ENCODE assay signal across 8 mouse cellular contexts in the genomic region with DNA sequence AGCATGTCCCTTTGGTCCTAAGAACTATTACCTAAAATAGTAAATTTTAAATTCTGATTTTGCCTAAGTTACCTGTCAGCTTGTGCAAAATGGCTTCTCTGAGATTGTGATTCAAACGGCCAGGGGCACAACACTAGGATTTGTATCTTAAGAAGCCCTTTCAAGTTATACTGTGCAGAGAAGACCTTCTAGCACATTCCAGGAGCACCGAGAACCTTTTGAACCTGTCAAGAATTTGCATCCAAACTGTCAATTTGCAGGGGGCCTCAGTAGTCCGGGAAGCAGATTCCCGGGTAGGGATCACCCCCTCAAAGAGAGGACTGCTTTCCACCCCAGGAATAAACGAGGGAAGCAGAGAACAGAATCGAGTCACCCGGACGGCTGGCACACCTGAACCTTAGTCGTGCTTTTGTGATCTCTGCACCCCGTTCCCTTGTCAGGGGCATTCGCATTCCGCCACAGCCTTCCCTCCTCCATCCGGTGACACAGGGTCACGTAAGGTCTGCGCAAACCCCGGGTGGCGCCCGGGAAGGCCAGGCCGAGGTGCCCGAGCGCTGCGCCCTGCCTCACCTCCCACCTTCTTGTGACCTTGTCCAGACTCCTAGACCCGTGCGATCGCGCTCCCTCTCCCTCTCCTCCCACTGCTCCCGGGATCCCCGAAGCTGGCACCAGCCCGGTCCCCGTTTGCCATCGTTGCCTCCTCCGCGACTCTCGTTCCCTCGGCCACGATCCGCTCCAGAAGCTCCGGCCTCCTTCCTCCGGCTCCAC. TPM values are rescaled to one million over a fixed set of nuclear protein-coding genes. Genes with fewer than 3 reads are reported as not detected.
DNase-seq lines count a peak whose midpoint lies in the region; ATAC-seq and TF ChIP-seq lines count a peak whose summit lies in the region.

No protein-coding gene starts in this region.

- no peaks in the 10 kb centered on the region for H3K9me3 ChIP-seq in hindbrain, embryonic 14.5 days (ENCODE audit: control insufficient read depth, low read length)
- no peaks in the 10 kb centered on the region for H3K9me3 ChIP-seq in liver, embryonic 15.5 days (replicated peaks)
- no peaks in the 10 kb centered on the region for H3K9me3 ChIP-seq in neural tube, embryonic 15.5 days (replicated peaks)

- H3K36me3 ChIP-seq in C2C12 (ENCODE audit: control insufficient read depth, insufficient read depth): peaks cover 2% of the 10 kb centered on the region
- H3K36me3 ChIP-seq in hindbrain, embryonic 14.5 days (replicated peaks; ENCODE audit: control insufficient read depth, insufficient read depth): peaks cover 11% of the 10 kb centered on the region
- H3K36me3 ChIP-seq in liver, embryonic 15.5 days (replicated peaks): peaks cover 5% of the 10 kb centered on the region
- peaks cover 5% of the 10 kb centered on the region; the same call in 1 of the 2 replicates for H3K36me3 ChIP-seq in neural tube, embryonic 15.5 days

- peaks cover 1% of the 10 kb centered on the region; the same call in 1 of the 2 replicates for H3K4me1 ChIP-seq in cortical plate, adult 2 months (ENCODE audit: control insufficient read depth, insufficient read depth, low read length)
- peaks cover 11% of the 10 kb centered on the region for H3K4me1 ChIP-seq in hindbrain, embryonic 14.5 days (replicated peaks; ENCODE audit: control insufficient read depth, insufficient read depth, low read length)
- H3K4me1 ChIP-seq in liver, embryonic 15.5 days (replicated peaks): peaks cover 48% of the 10 kb centered on the region
- H3K4me1 ChIP-seq in neural tube, embryonic 15.5 days: peaks cover 17% of the 10 kb centered on the region

- H3ac ChIP-seq in C2C12 (ENCODE audit: control insufficient read depth, insufficient read length, low read depth): peak overlapping the region; percentile 87

- TF ChIP-seq POLR2A in cortical plate, adult 2 months (IDR thresholded peaks at IDR 0.05; ENCODE audit: extremely low read depth, insufficient read depth, low read length): no peak

- H3K27me3 ChIP-seq in C2C12 (ENCODE audit: control insufficient read depth, insufficient read depth, insufficient read length): no peaks in the 10 kb centered on the region
- H3K27me3 ChIP-seq in hindbrain, embryonic 14.5 days (ENCODE audit: control insufficient read depth, insufficient read depth, low read length): no peaks in the 10 kb centered on the region
- H3K27me3 ChIP-seq in liver, embryonic 15.5 days: no peaks in the 10 kb centered on the region
- H3K27me3 ChIP-seq in neural tube, embryonic 15.5 days (replicated peaks): no peaks in the 10 kb centered on the region

- peak overlapping the region; percentile 92 for H3K9ac ChIP-seq in hindbrain, embryonic 14.5 days
- peak overlapping the region; percentile 94 for H3K9ac ChIP-seq in liver, embryonic 15.5 days
- peak overlapping the region; percentile 83 for H3K9ac ChIP-seq in neural tube, embryonic 15.5 days (replicated peaks)

- peaks cover 8% of the 10 kb centered on the region for H3K79me3 ChIP-seq in C2C12 (ENCODE audit: low read depth)

- H3K4me3 ChIP-seq in C2C12 (ENCODE audit: insufficient read depth, poor library complexity, severe bottlenecking): peak overlapping the region; percentile 48
- peak overlapping the region; percentile 62 for H3K4me3 ChIP-seq in cortical plate, adult 2 months (ENCODE audit: insufficient read depth, low read length)
- H3K4me3 ChIP-seq in hindbrain, embryonic 14.5 days (replicated peaks; ENCODE audit: low read length): peak overlapping the region; percentile 60
- peak overlapping the region; percentile 90 for H3K4me3 ChIP-seq in liver, embryonic 15.5 days (replicated peaks)
- H3K4me3 ChIP-seq in neural tube, embryonic 15.5 days (replicated peaks): peak overlapping the region; percentile 76

- peak overlapping the region; percentile 94 for H3K4me2 ChIP-seq in hindbrain, embryonic 14.5 days (replicated peaks)
- H3K4me2 ChIP-seq in liver, embryonic 15.5 days: peak overlapping the region; percentile 91
- peak overlapping the region; percentile 78 for H3K4me2 ChIP-seq in neural tube, embryonic 15.5 days

- peak overlapping the region; percentile 72 for H3K27ac ChIP-seq in cortical plate, adult 2 months (ENCODE audit: insufficient read depth, low read length)
- H3K27ac ChIP-seq in hindbrain, embryonic 14.5 days: peak overlapping the region; percentile 94
- peak overlapping the region; percentile 93 for H3K27ac ChIP-seq in liver, embryonic 15.5 days (replicated peaks)
- H3K27ac ChIP-seq in neural tube, embryonic 15.5 days (replicated peaks): peak overlapping the region; percentile 97

- WGBS in hindbrain, embryonic 14.5 days: 2% methylated on average over 39 of the region's 39 CpGs
- whole genome bisulfite sequencing in liver, embryonic 15.5 days (ENCODE audit: insufficient replicate concordance): 2% methylated on average over 39 of the region's 39 CpGs
- WGBS in neural tube, embryonic 15.5 days: 1% methylated on average over 39 of the region's 39 CpGs

- no peak for TF ChIP-seq CTCF in C2C12 (IDR thresholded peaks at IDR 0.05; ENCODE audit: control insufficient read depth, insufficient read depth, insufficient read length)
- no peak for TF ChIP-seq CTCF in cortical plate, adult 2 months (IDR thresholded peaks at IDR 0.05; ENCODE audit: extremely low read depth, insufficient read depth, low read length)

- no peak for ATAC-seq in hindbrain, embryonic 14.5 days (ENCODE audit: low FRiP score)
- ATAC-seq in liver, embryonic 15.5 days (ENCODE audit: insufficient read depth): peak; percentile 32
- ATAC-seq in neural tube, embryonic 15.5 days (ENCODE audit: low FRiP score): peak; percentile 56

- peaks cover 29% of the 10 kb centered on the region for H3K79me2 ChIP-seq in C2C12 (ENCODE audit: control insufficient read depth, insufficient read depth)

- peak; percentile 32 to 41 for DNase-seq in frontal cortex, postnatal 25 days (ENCODE audit: low spot score in 2 of 2)
- no peak for DNase-seq in frontal cortex, adult 2 months (ENCODE audit: extremely low spot score in 1 of 2, low spot score in 1 of 2)
- DNase-seq in hindbrain, embryonic 14.5 days (ENCODE audit: low spot score): no peak
- DNase-seq in ovary, postnatal 14 days (ENCODE audit: low spot score): no peak

TF ChIP-seq in C2C12, 6 proteins besides CTCF, POLR2A, EP300 and RAD21:
- TF ChIP-seq MYOD1 (IDR thresholded peaks at IDR 0.05; ENCODE audit: control insufficient read depth, insufficient read length, low read depth) (no peak), CEBPB (IDR thresholded peaks at IDR 0.05; ENCODE audit: low read depth) (no peak), MAX (IDR thresholded peaks at IDR 0.05) (no peak), MYOG (IDR thresholded peaks at IDR 0.05; ENCODE audit: control insufficient read depth, extremely low read depth, insufficient read length) (no peak), USF1 (IDR thresholded peaks at IDR 0.05; ENCODE audit: low read depth) (no peak), FOSL1 (IDR thresholded peaks at IDR 0.05; ENCODE audit: insufficient read depth, low read length, poor library complexity, severe bottlenecking) (no peak)

RNA-seq across cellular contexts. Expression of gene Higd1a, which starts 1.3 kb away (rescaled TPM):
- 82.0 and 93.0 TPM in 2 replicates for polyA plus RNA-seq in frontal cortex, adult 2 months (2012; rRNA removed)
- 55.5 TPM for polyA plus RNA-seq in C2C12 (2012; fragmentation: generic; extraction: Trizol)
- 97.6 and 101 TPM in 2 replicates for polyA plus RNA-seq in cortical plate, adult 2 months (2012; rRNA removed)
- 146 and 158 TPM in 2 replicates for polyA plus RNA-seq in hindbrain, embryonic 14.5 days (2014; fragmentation: Nextera tagmentation; extraction: Ambion mirVana)
- 96.2 and 102 TPM in 2 replicates for polyA plus RNA-seq in liver, embryonic 15.5 days (2015; fragmentation: Nextera tagmentation; extraction: Ambion mirVana)
- 149 and 169 TPM in 2 replicates for polyA plus RNA-seq in neural tube, embryonic 15.5 days (2015; fragmentation: Nextera tagmentation; extraction: Ambion mirVana)

RNA-seq across cellular contexts. Expression of gene Ccdc13, which starts 17.6 kb away (rescaled TPM):
- 12.1 and 12.6 TPM in 2 replicates for polyA plus RNA-seq in frontal cortex, adult 2 months (2012; rRNA removed)
- polyA plus RNA-seq in C2C12 (2012; fragmentation: generic; extraction: Trizol): 0.12 TPM
- 11.8 and 13.4 TPM in 2 replicates for polyA plus RNA-seq in cortical plate, adult 2 months (2012; rRNA removed)
- polyA plus RNA-seq in hindbrain, embryonic 14.5 days (2014; fragmentation: Nextera tagmentation; extraction: Ambion mirVana): 1.9 and 2.2 TPM in 2 replicates
- not detected in 2 replicates for polyA plus RNA-seq in liver, embryonic 15.5 days (2015; fragmentation: Nextera tagmentation; extraction: Ambion mirVana)
- 2.1 and 4.0 TPM in 2 replicates for polyA plus RNA-seq in neural tube, embryonic 15.5 days (2015; fragmentation: Nextera tagmentation; extraction: Ambion mirVana)

RNA-seq across cellular contexts. Expression of gene Ackr2, which starts 41.3 kb away (rescaled TPM):
- polyA plus RNA-seq in frontal cortex, adult 2 months (2012; rRNA removed): 2.6 and 3.3 TPM in 2 replicates
- not detected for polyA plus RNA-seq in C2C12 (2012; fragmentation: generic; extraction: Trizol)
- 4.7 and 5.7 TPM in 2 replicates for polyA plus RNA-seq in cortical plate, adult 2 months (2012; rRNA removed)
- 2.4 and 4.1 TPM in 2 replicates for polyA plus RNA-seq in hindbrain, embryonic 14.5 days (2014; fragmentation: Nextera tagmentation; extraction: Ambion mirVana)
- 0.45 and 0.53 TPM in 2 replicates for polyA plus RNA-seq in liver, embryonic 15.5 days (2015; fragmentation: Nextera tagmentation; extraction: Ambion mirVana)
- 1.5 and 1.7 TPM in 2 replicates for polyA plus RNA-seq in neural tube, embryonic 15.5 days (2015; fragmentation: Nextera tagmentation; extraction: Ambion mirVana)

RNA-seq across cellular contexts. Expression of gene Cyp8b1, which starts 59.3 kb away (rescaled TPM):
- polyA plus RNA-seq in frontal cortex, adult 2 months (2012; rRNA removed): not detected in 2 replicates
- not detected for polyA plus RNA-seq in C2C12 (2012; fragmentation: generic; extraction: Trizol)
- not detected in 2 replicates for polyA plus RNA-seq in cortical plate, adult 2 months (2012; rRNA removed)
- not detected in 2 replicates for polyA plus RNA-seq in hindbrain, embryonic 14.5 days (2014; fragmentation: Nextera tagmentation; extraction: Ambion mirVana)
- 4.4 and 9.5 TPM in 2 replicates for polyA plus RNA-seq in liver, embryonic 15.5 days (2015; fragmentation: Nextera tagmentation; extraction: Ambion mirVana)
- not detected in 2 replicates for polyA plus RNA-seq in neural tube, embryonic 15.5 days (2015; fragmentation: Nextera tagmentation; extraction: Ambion mirVana)

Comparison
In these comparisons a context has a peak if more than half of its experiments do, and no peak if none do; other contexts are left out.
1. DNase-seq: peak in frontal cortex, postnatal 25 days (2 of 2); none in frontal cortex, adult 2 months (0 of 2), hindbrain, embryonic 14.5 days (single experiment) and ovary, postnatal 14 days (single experiment).
2. Peak in every context shown above with its lines, with median percentiles within 50 percentile points of each other: H3K4me3 ChIP-seq, H3K27ac ChIP-seq, H3K4me2 ChIP-seq and H3K9ac ChIP-seq.